Mouse (Mus musculus) stomach, embryonic 14.5 days (tissue): Measurements from ENCODE around the gene Cacnb1. TPM values are rescaled to one million over a fixed set of nuclear protein-coding genes. Genes with fewer than 3 reads are reported as not detected.
A peak's percentile ranks its signal among the peaks of the same experiment; 100 is the strongest.

Experiments used
- ATAC-seq: fragments of 200-750 bp; cut with Nextera tagmentation; 2 replicates; pipeline ENCODE4 v1.8.0; 2017; ENCODE audit warnings: low read depth, moderate TSS enrichment; ENCODE audit not compliant: insufficient number of reproducible peaks, insufficient read depth, low FRiP score
- H3K27ac ChIP-seq: fragments of 300-500 bp; sonication (generic); 2 replicates; pipeline ENCODE4 v1.5.1; 2014; ENCODE audit warnings: mild to moderate bottlenecking, low read length, moderate library complexity, mixed read lengths
- H3K27me3 ChIP-seq: fragments of 300-500 bp; sonication (generic); 2 replicates; pipeline ENCODE4 v1.6.1; 2014; ENCODE audit warnings: low read length, control low read depth, mixed read lengths; ENCODE audit not compliant: control insufficient read depth, insufficient read depth
- H3K36me3 ChIP-seq: fragments of 300-500 bp; sonication (generic); 2 replicates; pipeline ENCODE4 v1.6.1; 2014; ENCODE audit warnings: mild to moderate bottlenecking, control low read depth, low read length, moderate library complexity, mixed read lengths; ENCODE audit not compliant: control insufficient read depth, insufficient read depth
- H3K4me1 ChIP-seq: fragments of 300-500 bp; sonication (generic); 2 replicates; pipeline ENCODE4 v1.6.1; 2014; ENCODE audit warnings: low read length, control low read depth, mixed read lengths; ENCODE audit not compliant: control insufficient read depth, insufficient read depth
- H3K4me2 ChIP-seq: fragments of 300-500 bp; sonication (generic); replicated peaks from 2 replicates; pipeline ENCODE4 v1.6.1; 2014; ENCODE audit warnings: low read depth, low read length, control low read depth
- H3K4me3 ChIP-seq: fragments of 300-500 bp; sonication (generic); 2 replicates; pipeline ENCODE4 v1.5.1; 2014; ENCODE audit warnings: low read depth, low read length, control low read depth
- H3K9ac ChIP-seq: fragments of 300-500 bp; sonication (generic); replicated peaks from 2 replicates; pipeline ENCODE4 v1.6.1; 2014; ENCODE audit warnings: low read depth, mild to moderate bottlenecking, control low read depth, low read length, moderate library complexity, mixed read lengths
- H3K9me3 ChIP-seq: fragments of 300-500 bp; sonication (generic); 2 replicates; pipeline ENCODE4 v1.6.1; 2016; ENCODE audit warnings: low read depth, low read length, control low read depth; ENCODE audit not compliant: control insufficient read depth
- WGBS: fragments of 180-500 bp; shearing (Covaris S2); extraction: QIAGEN DNeasy Blood & Tissue Kit; methylation state at CpG from one replicate; pipeline ENCODE4 v1.1.7; 2014; 5-methylcytosine and 5-hydroxymethylcytosine counted together
- polyA plus RNA-seq: library from polyadenylated mRNA; unstranded; fragments of >200 nt; fragmentation: Nextera tagmentation; extraction: Ambion mirVana; gene quantifications from 2 replicates; pipeline ENCODE4 v1.2.1, GENCODE M21; 2014

Cacnb1 gene
- polyA plus RNA-seq, 1 experiment from 2014 or later: 7.3 TPM

- H3K4me2 ChIP-seq: no peak overlapping the region
- H3K36me3 ChIP-seq: no peaks in the 10 kb centered on the region
Measured at GRCm38 (mm10) chr11:97983983-97984382, 38.9 kb downstream of the Cacnb1 start.

GRCm38 (mm10) chr11:97983506-97983905 is 39.3 kb downstream of the Cacnb1 start:
- H3K27me3 ChIP-seq: peaks cover 12% of the 10 kb centered on the region; the same call in 1 of the 2 replicates
- no peak for ATAC-seq
- 85% methylated on average over 3 of the region's 3 CpGs for WGBS
- H3K4me1 ChIP-seq: no peaks in the 10 kb centered on the region
- no peak overlapping the region for H3K4me2 ChIP-seq
- no peaks in the 10 kb centered on the region for H3K36me3 ChIP-seq
- H3K9ac ChIP-seq: no peak overlapping the region
- no peak overlapping the region for H3K4me3 ChIP-seq
- no peaks in the 10 kb centered on the region for H3K9me3 ChIP-seq
- no peak overlapping the region for H3K27ac ChIP-seq

More at GRCm38 (mm10) chr11:97983983-97984382, 38.9 kb downstream of the Cacnb1 start:
- H3K4me1 ChIP-seq: no peaks in the 10 kb centered on the region
- WGBS: 71% methylated on average over 1 of the region's 1 CpGs
- peaks cover 12% of the 10 kb centered on the region; the same call in 1 of the 2 replicates for H3K27me3 ChIP-seq
- no peak overlapping the region for H3K27ac ChIP-seq
- no peaks in the 10 kb centered on the region for H3K9me3 ChIP-seq
- ATAC-seq: no peak
- no peak overlapping the region for H3K4me3 ChIP-seq
- no peak overlapping the region for H3K9ac ChIP-seq

- Histone ChIP-seq H3K4me2 (no peak overlapping the region), H3K27me3 (peaks cover 12% of the 10 kb centered on the region; the same call in 1 of the 2 replicates), H3K36me3 (no peaks in the 10 kb centered on the region), H3K9ac (no peak overlapping the region), H3K4me1 (no peaks in the 10 kb centered on the region), H3K9me3 (no peaks in the 10 kb centered on the region), H3K27ac (no peak overlapping the region), H3K4me3 (no peak overlapping the region)
- no peak for ATAC-seq
- 77% methylated on average over 9 of the region's 9 CpGs for WGBS
Measured at GRCm38 (mm10) chr11:97982721-97983120, 40.1 kb downstream of the Cacnb1 start.

- no peak overlapping the region for H3K4me3 ChIP-seq
- H3K9me3 ChIP-seq: no peaks in the 10 kb centered on the region
- peak; percentile 28; the same call in 1 of the 2 replicates for ATAC-seq
- 57% methylated on average over 9 of the region's 9 CpGs for WGBS
- no peak overlapping the region for H3K9ac ChIP-seq
- no peaks in the 10 kb centered on the region for H3K4me1 ChIP-seq
- no peak overlapping the region for H3K27ac ChIP-seq
- H3K4me2 ChIP-seq: no peak overlapping the region
- peaks cover 4% of the 10 kb centered on the region; the same call in 1 of the 2 replicates for H3K27me3 ChIP-seq
- no peaks in the 10 kb centered on the region for H3K36me3 ChIP-seq
Measured at GRCm38 (mm10) chr11:97980531-97980966, 42.3 kb downstream of the Cacnb1 start.

GRCm38 (mm10) chr11:97979824-97980495 is 42.9 kb downstream of the Cacnb1 start:
- 73% methylated on average over 10 of the region's 10 CpGs for WGBS
- H3K9ac ChIP-seq: no peak overlapping the region
- H3K4me3 ChIP-seq: no peak overlapping the region
- no peak overlapping the region for H3K27ac ChIP-seq
- no peaks in the 10 kb centered on the region for H3K36me3 ChIP-seq
- no peaks in the 10 kb centered on the region for H3K27me3 ChIP-seq
- H3K4me2 ChIP-seq: no peak overlapping the region
- ATAC-seq: no peak
- no peaks in the 10 kb centered on the region for H3K9me3 ChIP-seq
- no peaks in the 10 kb centered on the region for H3K4me1 ChIP-seq

- Histone ChIP-seq H3K4me2 (no peak overlapping the region), H3K27me3 (no peaks in the 10 kb centered on the region), H3K27ac (no peak overlapping the region), H3K4me1 (no peaks in the 10 kb centered on the region), H3K4me3 (no peak overlapping the region), H3K9ac (no peak overlapping the region), H3K9me3 (no peaks in the 10 kb centered on the region), H3K36me3 (no peaks in the 10 kb centered on the region)
- ATAC-seq: no peak
- 83% methylated on average over 13 of the region's 13 CpGs for WGBS
Measured at GRCm38 (mm10) chr11:97978392-97978791, 44.4 kb downstream of the Cacnb1 start.

GRCm38 (mm10) chr11:97977797-97978196 is 45.0 kb downstream of the Cacnb1 start:
- no peak overlapping the region for H3K9ac ChIP-seq
- H3K4me2 ChIP-seq: no peak overlapping the region
- no peak overlapping the region for H3K4me3 ChIP-seq
- H3K27me3 ChIP-seq: no peaks in the 10 kb centered on the region
- 72% methylated on average over 5 of the region's 5 CpGs for WGBS
- no peaks in the 10 kb centered on the region for H3K4me1 ChIP-seq
- H3K27ac ChIP-seq: no peak overlapping the region
- no peaks in the 10 kb centered on the region for H3K9me3 ChIP-seq
- H3K36me3 ChIP-seq: no peaks in the 10 kb centered on the region
- ATAC-seq: no peak

GRCm38 (mm10) chr11:97974746-97975145 is 48.1 kb downstream of the Cacnb1 start:
- ATAC-seq: no peak
- H3K36me3 ChIP-seq: no peaks in the 10 kb centered on the region
- WGBS: 80% methylated on average over 5 of the region's 5 CpGs

GRCm38 (mm10) chr11:97974141-97974540 is 48.7 kb downstream of the Cacnb1 start:
- H3K36me3 ChIP-seq: no peaks in the 10 kb centered on the region
- H3K27me3 ChIP-seq: no peaks in the 10 kb centered on the region
- H3K4me1 ChIP-seq: no peaks in the 10 kb centered on the region
- no peak overlapping the region for H3K4me2 ChIP-seq
- no peak overlapping the region for H3K4me3 ChIP-seq
- H3K27ac ChIP-seq: no peak overlapping the region
- H3K9ac ChIP-seq: no peak overlapping the region
- 93% methylated on average over 5 of the region's 5 CpGs for WGBS
- ATAC-seq: no peak
- H3K9me3 ChIP-seq: no peaks in the 10 kb centered on the region

More at GRCm38 (mm10) chr11:97974746-97975145, 48.1 kb downstream of the Cacnb1 start:
- Histone ChIP-seq H3K27me3 (no peaks in the 10 kb centered on the region), H3K4me1 (no peaks in the 10 kb centered on the region), H3K27ac (no peak overlapping the region), H3K9ac (no peak overlapping the region), H3K9me3 (no peaks in the 10 kb centered on the region), H3K4me2 (no peak overlapping the region), H3K4me3 (no peak overlapping the region)
